Mouse (Mus musculus) midbrain, postnatal 0 days (tissue): ENCODE measurements at regions not wholly inside any gene's neighbourhood (a gene's known extent, or its start where the extent isn't known, plus 50 kb on each side); places are given as distances from the start of the nearest gene placed in this dataset.

Experiments used
- ATAC-seq: fragments of 200-750 bp; cut with Nextera tagmentation; 2 replicates; pipeline ENCODE4 v1.8.0; 2017; ENCODE audit warnings: moderate number of reproducible peaks, mild to moderate bottlenecking, moderate TSS enrichment, moderate library complexity; ENCODE audit not compliant: low FRiP score
- DNase-seq: peaks from one replicate; pipeline ENCODE4 v3.0.0-alpha.2; 2015; ENCODE audit warnings: low spot score
- H3K27ac ChIP-seq: fragments of 300-500 bp; sonication (generic); 2 replicates; pipeline ENCODE4 v1.5.1; 2014; ENCODE audit warnings: low read depth, mild to moderate bottlenecking, low read length, mixed read lengths
- H3K27me3 ChIP-seq: fragments of 300-500 bp; sonication (generic); 2 replicates; pipeline ENCODE4 v1.6.1; 2014; ENCODE audit warnings: low read length, control low read depth, mixed read lengths; ENCODE audit not compliant: insufficient read depth
- H3K36me3 ChIP-seq: fragments of 300-500 bp; sonication (generic); 2 replicates; pipeline ENCODE4 v1.6.1; 2014; ENCODE audit warnings: low read length, control low read depth, mixed read lengths; ENCODE audit not compliant: insufficient read depth
- H3K4me1 ChIP-seq: fragments of 300-500 bp; sonication (generic); 2 replicates; pipeline ENCODE4 v1.6.1; 2014; ENCODE audit warnings: mild to moderate bottlenecking, control low read depth, antibody characterized with exemption, low read length, mixed read lengths; ENCODE audit not compliant: insufficient read depth
- H3K4me2 ChIP-seq: fragments of 300-500 bp; sonication (generic); 2 replicates; pipeline ENCODE4 v1.6.1; 2014; ENCODE audit warnings: low read depth, mild to moderate bottlenecking, low read length, mixed read lengths; ENCODE audit not compliant: poor library complexity, severe bottlenecking
- H3K4me3 ChIP-seq: fragments of 300-500 bp; sonication (generic); 2 replicates; pipeline ENCODE4 v1.5.1; 2014; ENCODE audit warnings: low read depth, mild to moderate bottlenecking, low read length, moderate library complexity
- H3K9ac ChIP-seq: fragments of 300-500 bp; sonication (generic); replicated peaks from 2 replicates; pipeline ENCODE4 v1.6.1; 2014; ENCODE audit warnings: mild to moderate bottlenecking, low read length, moderate library complexity, mixed read lengths; ENCODE audit not compliant: poor library complexity, severe bottlenecking
- H3K9me3 ChIP-seq: fragments of 300-500 bp; sonication (generic); 2 replicates; pipeline ENCODE4 v1.6.1; 2016; ENCODE audit warnings: low read length, control low read depth
- CTCF ChIP-seq: IDR thresholded peaks from 2 replicates; pipeline ENCODE4 v1.5.1; 2016; ENCODE audit warnings: antibody characterized with exemption, mild to moderate bottlenecking
- WGBS: fragments of 180-500 bp; shearing (Covaris S2); extraction: QIAGEN DNeasy Blood & Tissue Kit; methylation state at CpG from one replicate; pipeline ENCODE4 v1.1.7; 2014; 5-methylcytosine and 5-hydroxymethylcytosine counted together

DNA sequence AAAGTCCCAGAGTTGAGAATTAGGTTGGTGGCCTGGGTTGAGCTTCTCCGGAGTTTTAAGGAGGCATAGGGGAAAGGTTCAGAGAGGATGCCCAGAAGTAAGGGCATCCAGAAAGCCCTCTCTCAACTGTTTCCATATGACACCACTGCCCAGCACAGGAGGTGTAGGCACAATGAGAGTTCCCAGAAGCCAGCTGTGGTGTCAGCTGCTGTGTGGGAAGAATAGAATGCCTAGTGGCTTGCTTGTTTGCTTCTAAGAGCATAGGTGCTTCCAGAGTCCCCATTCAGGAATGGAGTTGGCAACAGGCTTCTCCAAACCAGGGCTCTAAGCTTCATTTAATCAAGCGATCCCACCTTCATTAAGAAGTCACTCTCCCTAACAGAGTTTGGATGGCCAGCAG, 357.9 kb downstream of the Adgrl2 start:
- DNase-seq = no peak
- WGBS = 92% methylated on average over 2 of the region's 2 CpGs
- no peaks in the 10 kb centered on the region for H3K27me3 ChIP-seq
- no peaks in the 10 kb centered on the region for H3K36me3 ChIP-seq
- H3K4me3 ChIP-seq = no peak overlapping the region
- H3K4me1 ChIP-seq = no peaks in the 10 kb centered on the region
- H3K27ac ChIP-seq = no peak overlapping the region
- ATAC-seq = no peak
- no peaks in the 10 kb centered on the region for H3K9me3 ChIP-seq
- no peak overlapping the region for H3K9ac ChIP-seq
- no peak for TF ChIP-seq CTCF
- no peak overlapping the region for H3K4me2 ChIP-seq

DNA sequence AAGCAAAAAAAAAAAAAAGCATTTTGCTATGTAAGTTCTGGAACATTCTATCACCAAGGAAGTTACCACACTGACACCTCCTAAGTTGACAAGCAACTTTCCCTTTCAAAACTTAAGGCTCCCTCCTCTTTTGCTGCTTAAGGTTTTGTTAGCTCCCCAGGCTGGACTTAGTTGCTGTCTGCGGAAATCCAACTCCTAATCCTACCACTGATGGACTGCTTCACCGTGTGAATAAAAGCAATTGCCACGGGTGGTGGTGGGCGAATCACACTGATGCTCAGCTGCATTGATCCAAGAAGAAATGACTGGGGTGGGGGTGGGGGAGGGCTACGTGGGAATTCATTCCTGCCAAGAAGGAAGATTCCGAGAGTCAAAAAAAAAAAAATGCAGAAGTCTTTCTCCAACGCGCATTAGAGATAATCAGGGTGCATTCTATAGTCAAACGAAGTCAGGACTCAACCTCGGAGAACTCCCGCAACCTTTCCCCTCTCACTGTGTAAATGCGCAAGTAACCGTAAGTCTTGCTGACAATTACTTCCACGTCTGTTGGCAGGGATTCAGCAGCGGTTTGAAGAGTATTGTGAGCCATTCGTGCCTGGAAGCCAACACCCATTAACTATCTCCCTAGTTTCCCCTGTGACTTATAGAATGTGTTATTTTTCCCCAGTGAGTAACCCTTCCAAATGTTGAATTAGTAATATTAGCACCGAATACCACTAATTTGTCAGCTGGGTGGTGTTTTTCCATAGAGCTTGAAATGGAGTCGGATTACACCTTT, 358.8 kb downstream of the Adgrl2 start:
- H3K27ac ChIP-seq = no peak overlapping the region
- H3K36me3 ChIP-seq = no peaks in the 10 kb centered on the region
- 0 out of 2 replicates have a peak overlapping the region, but pooled peaks have one; percentile 15 for H3K4me2 ChIP-seq
- WGBS = 49% methylated on average over 18 of the region's 18 CpGs
- H3K27me3 ChIP-seq = no peaks in the 10 kb centered on the region
- DNase-seq (no peak), ATAC-seq (no peak)
- no peaks in the 10 kb centered on the region for H3K4me1 ChIP-seq
- H3K4me3 ChIP-seq = no peak overlapping the region
- H3K9me3 ChIP-seq = no peaks in the 10 kb centered on the region
- no peak for TF ChIP-seq CTCF
- no peak overlapping the region for H3K9ac ChIP-seq

DNA sequence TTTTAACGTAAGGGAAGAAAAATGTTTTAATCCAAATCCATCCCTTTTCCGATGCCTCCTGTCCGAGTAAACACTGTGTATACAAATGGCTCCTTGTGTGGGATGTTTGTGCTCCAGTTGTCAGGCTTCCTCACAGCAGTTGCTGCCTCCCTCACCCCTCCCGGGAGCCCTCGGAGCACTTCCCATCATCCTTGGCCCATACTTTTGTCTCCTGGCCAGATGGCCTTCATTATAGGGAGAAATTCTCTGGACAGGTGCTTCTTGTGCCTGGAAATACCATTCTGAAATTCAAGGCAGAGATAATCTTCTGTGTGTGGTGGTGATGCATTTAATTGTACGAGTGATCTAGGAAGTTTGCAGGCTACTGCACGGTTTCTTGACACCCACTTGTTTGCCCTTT, 359.5 kb downstream of the Adgrl2 start:
- ATAC-seq (no peak), DNase-seq (no peak)
- no peaks in the 10 kb centered on the region for H3K9me3 ChIP-seq
- H3K4me3 ChIP-seq = no peak overlapping the region
- no peak overlapping the region for H3K9ac ChIP-seq
- WGBS = 78% methylated on average over 7 of the region's 7 CpGs
- H3K36me3 ChIP-seq = no peaks in the 10 kb centered on the region
- no peaks in the 10 kb centered on the region for H3K27me3 ChIP-seq
- H3K4me2 ChIP-seq = no peak overlapping the region
- no peak overlapping the region for H3K27ac ChIP-seq
- no peaks in the 10 kb centered on the region for H3K4me1 ChIP-seq
- no peak for TF ChIP-seq CTCF

DNA sequence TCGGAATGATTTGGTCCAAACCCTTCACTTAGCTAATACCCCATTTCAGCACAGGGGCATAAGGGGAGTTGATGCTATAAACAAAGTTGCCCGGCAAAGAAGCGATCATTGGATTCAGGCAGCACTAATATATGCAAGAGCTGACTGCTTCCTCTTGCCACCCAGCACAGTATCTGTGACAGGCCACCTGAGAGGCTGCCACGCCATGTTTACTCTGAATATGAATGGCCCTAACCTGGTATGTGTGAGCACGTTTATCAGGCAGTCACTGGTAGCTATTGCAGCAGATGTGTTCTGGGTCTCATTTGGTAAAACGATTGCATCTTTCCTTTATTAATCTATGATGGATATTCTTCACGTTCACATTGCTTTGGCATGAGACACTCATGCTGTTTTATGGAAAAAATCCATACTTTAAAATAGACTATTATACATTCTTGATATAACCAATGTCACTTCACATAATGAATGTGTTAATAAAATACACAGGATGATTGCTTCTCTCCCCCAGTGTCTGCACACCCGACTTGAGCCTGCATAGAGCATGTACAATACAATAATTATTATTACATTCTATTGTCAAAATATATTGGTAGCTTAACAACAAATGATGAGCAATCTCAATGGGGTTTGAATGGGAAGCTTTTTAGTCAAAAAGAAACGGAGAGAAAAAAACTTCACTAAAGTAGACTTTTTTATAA, 375.2 kb downstream of the Adgrl2 start:
- no peak overlapping the region for H3K9ac ChIP-seq
- TF ChIP-seq CTCF = no peak
- H3K36me3 ChIP-seq = no peaks in the 10 kb centered on the region
- WGBS = 72% methylated on average over 9 of the region's 9 CpGs
- no peak overlapping the region for H3K27ac ChIP-seq
- H3K4me2 ChIP-seq = no peak overlapping the region
- ATAC-seq = no peak
- H3K4me3 ChIP-seq = no peak overlapping the region
- no peaks in the 10 kb centered on the region for H3K4me1 ChIP-seq
- no peaks in the 10 kb centered on the region for H3K9me3 ChIP-seq
- no peaks in the 10 kb centered on the region for H3K27me3 ChIP-seq
- DNase-seq = no peak

DNA sequence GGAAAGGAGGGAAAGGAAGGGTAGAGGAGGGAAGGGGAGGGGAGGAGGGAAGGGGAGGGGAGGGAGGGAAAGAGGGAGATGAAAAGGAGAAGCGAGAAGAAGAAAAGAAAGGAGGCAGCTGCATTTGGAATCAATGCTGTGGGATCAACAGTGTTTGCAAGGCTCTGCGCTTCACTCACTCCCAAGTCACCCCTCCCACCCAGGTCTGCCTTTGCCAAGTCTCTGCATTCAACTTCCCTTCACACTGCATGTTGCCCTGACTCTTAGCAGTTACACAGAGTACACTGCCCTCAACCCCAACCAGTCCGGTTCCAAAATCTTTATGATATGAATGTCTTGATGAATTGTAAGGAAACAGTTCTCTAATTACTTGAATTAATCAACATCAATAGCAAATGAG, 376.9 kb downstream of the Adgrl2 start:
- H3K9ac ChIP-seq = no peak overlapping the region
- TF ChIP-seq CTCF = no peak
- H3K9me3 ChIP-seq = no peaks in the 10 kb centered on the region
- H3K4me1 ChIP-seq = no peaks in the 10 kb centered on the region
- H3K27me3 ChIP-seq = no peaks in the 10 kb centered on the region
- DNase-seq = no peak
- H3K36me3 ChIP-seq = no peaks in the 10 kb centered on the region
- H3K4me3 ChIP-seq = no peak overlapping the region
- WGBS = 60% methylated on average over 3 of the region's 3 CpGs
- H3K27ac ChIP-seq = no peak overlapping the region
- no peak overlapping the region for H3K4me2 ChIP-seq
- no peak for ATAC-seq

DNA sequence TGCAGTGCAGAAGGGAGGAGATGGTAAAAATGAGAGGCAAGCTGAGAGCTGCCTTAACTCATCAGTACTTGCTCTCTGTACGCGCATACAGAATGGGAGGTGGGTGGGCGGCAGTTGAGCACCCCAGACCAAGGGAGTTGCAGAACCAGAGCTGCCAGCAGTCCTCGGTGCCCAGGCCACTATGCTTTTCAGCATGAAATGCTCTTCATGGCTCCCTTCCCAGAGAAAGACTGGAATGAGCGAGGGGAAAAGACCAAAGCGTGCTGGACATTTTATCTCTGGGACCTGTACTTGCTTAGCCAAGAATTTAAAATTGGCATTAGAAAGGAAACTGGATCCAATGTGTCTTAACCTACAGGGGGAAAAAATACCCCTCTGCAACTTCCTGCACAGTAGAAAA, 387.1 kb downstream of the Adgrl2 start:
- no peaks in the 10 kb centered on the region for H3K9me3 ChIP-seq
- TF ChIP-seq CTCF = no peak
- H3K27ac ChIP-seq = no peak overlapping the region
- H3K9ac ChIP-seq = no peak overlapping the region
- no peaks in the 10 kb centered on the region for H3K4me1 ChIP-seq
- no peak overlapping the region for H3K4me3 ChIP-seq
- DNase-seq (no peak), ATAC-seq (no peak)
- no peak overlapping the region for H3K4me2 ChIP-seq
- WGBS = 85% methylated on average over 6 of the region's 6 CpGs
- H3K27me3 ChIP-seq = no peaks in the 10 kb centered on the region
- H3K36me3 ChIP-seq = no peaks in the 10 kb centered on the region
